Mouse (Mus musculus) kidney, adult 2 months (tissue): ENCODE results near the gene Phf20. TPM values are rescaled to one million over a fixed set of nuclear protein-coding genes. Genes with fewer than 3 reads are reported as not detected.

Source experiments
- DNase-seq: peaks from one replicate; pipeline ENCODE4 v3.0.0; 2021
- H3K27ac ChIP-seq: fragments of 200-500 bp; 2 replicates; pipeline ENCODE4 v1.5.1; 2012; ENCODE audit warnings: low read depth, low read length, control low read depth, inconsistent platforms; ENCODE audit not compliant: insufficient read depth
- H3K27me3 ChIP-seq: fragments of 200-500 bp; replicated peaks from 2 replicates; pipeline ENCODE4 v1.6.1; 2012; ENCODE audit warnings: mild to moderate bottlenecking, moderate library complexity, low read length, inconsistent platforms; ENCODE audit not compliant: control insufficient read depth, insufficient read depth
- H3K36me3 ChIP-seq: fragments of 200-500 bp; 2 replicates; pipeline ENCODE4 v1.6.1; 2012; ENCODE audit warnings: mild to moderate bottlenecking, moderate library complexity, low read length, inconsistent platforms; ENCODE audit not compliant: control insufficient read depth, insufficient read depth
- H3K4me1 ChIP-seq: fragments of 200-500 bp; 2 replicates; pipeline ENCODE4 v1.6.1; 2011; ENCODE audit warnings: low read length; ENCODE audit not compliant: control insufficient read depth, insufficient read depth
- H3K4me3 ChIP-seq: fragments of 200-500 bp; 2 replicates; pipeline ENCODE4 v1.5.1; 2011; ENCODE audit warnings: mild to moderate bottlenecking, low read depth, low read length, control low read depth; ENCODE audit not compliant: insufficient read depth
- CTCF ChIP-seq: fragments of 200-500 bp; conservative IDR thresholded peaks from 2 replicates; pipeline ENCODE4 v1.5.1; 2011; ENCODE audit warnings: low read depth, mild to moderate bottlenecking, control low read depth, low read length, moderate library complexity, mixed read lengths; ENCODE audit not compliant: insufficient read depth, insufficient read length
- POLR2A ChIP-seq: fragments of 200-500 bp; IDR thresholded peaks from one replicate; pipeline ENCODE4 v1.6.1; 2011; ENCODE audit warnings: low read depth, low read length, control low read depth
- WGBS: fragments of 180-500 bp; shearing (Covaris S2); methylation state at CpG from one replicate; pipeline ENCODE4 v1.1.7; 2018; 5-methylcytosine and 5-hydroxymethylcytosine counted together
- polyA plus RNA-seq: library from polyadenylated mRNA; depleted of rRNA; stranded (reverse); fragments of >200 nt; gene quantifications from 2 replicates; pipeline ENCODE4 v1.2.3, GENCODE M21; 2012

Gene Phf20
- polyA plus RNA-seq, 1 experiment: 14.6 TPM

GRCm38 (mm10) chr2:156289552-156290160 is 93.4 kb downstream of the Phf20 start:
- peak; percentile 56 for DNase-seq
- Histone ChIP-seq H3K36me3 (no peaks in the 10 kb centered on the region; the same call in 1 of the 2 replicates), H3K27me3 (no peaks in the 10 kb centered on the region), H3K4me3 (no peak overlapping the region), H3K4me1 (peaks cover 16% of the 10 kb centered on the region), H3K27ac (peak overlapping the region; percentile 68)
- TF ChIP-seq CTCF: no peak
- TF ChIP-seq POLR2A: no peak
- WGBS: 44% methylated on average over 2 of the region's 2 CpGs

DNA sequence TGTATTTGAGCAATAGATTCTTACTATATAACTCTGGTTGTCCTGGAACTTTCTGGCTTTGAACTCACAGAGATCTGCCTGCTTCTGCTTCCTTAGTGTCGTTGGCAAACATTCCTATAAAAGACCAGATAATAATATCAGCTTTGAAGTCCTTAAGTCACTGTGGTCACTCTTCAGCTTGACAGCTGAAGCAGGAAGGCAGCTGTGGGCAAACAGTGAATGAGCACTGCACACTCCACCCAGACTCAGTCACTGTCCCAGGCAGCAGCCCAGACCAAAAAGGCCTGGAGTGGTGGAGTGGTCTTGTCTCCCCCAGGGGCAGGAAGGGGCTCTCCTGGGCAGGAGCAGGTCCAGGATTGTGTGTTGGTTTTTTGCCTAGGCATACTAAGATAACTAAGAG is 95.7 kb downstream of the Phf20 start:
- TF ChIP-seq CTCF (no peak), POLR2A (no peak)
- H3K4me3 ChIP-seq: no peak overlapping the region
- no peak for DNase-seq
- H3K27ac ChIP-seq: no peak overlapping the region
- no peaks in the 10 kb centered on the region for H3K27me3 ChIP-seq
- H3K4me1 ChIP-seq: peaks cover 33% of the 10 kb centered on the region
- no peaks in the 10 kb centered on the region; the same call in 1 of the 2 replicates for H3K36me3 ChIP-seq
- WGBS: 93% methylated on average over 1 of the region's 1 CpGs

- no peak for TF ChIP-seq POLR2A
- TF ChIP-seq CTCF: no peak
- Histone ChIP-seq H3K4me1 (peaks cover 26% of the 10 kb centered on the region), H3K36me3 (no peaks in the 10 kb centered on the region; the same call in 1 of the 2 replicates), H3K27me3 (no peaks in the 10 kb centered on the region), H3K27ac (peak overlapping the region; percentile 94), H3K4me3 (no peak overlapping the region)
- WGBS: 46% methylated on average over 2 of the region's 2 CpGs
- peak; percentile 91 for DNase-seq
These were observed 99.4 kb downstream of the Phf20 start for GRCm38 (mm10) chr2:156295601-156296063.

- peaks cover 26% of the 10 kb centered on the region for H3K4me1 ChIP-seq
- H3K27me3 ChIP-seq: no peaks in the 10 kb centered on the region
- TF ChIP-seq CTCF (no peak), POLR2A (no peak)
- H3K36me3 ChIP-seq: no peaks in the 10 kb centered on the region; the same call in 1 of the 2 replicates
- DNase-seq: no peak
- H3K4me3 ChIP-seq: no peak overlapping the region
- 50% methylated on average over 3 of the region's 3 CpGs for WGBS
- H3K27ac ChIP-seq: peak overlapping the region; percentile 79
These were observed 99.9 kb downstream of the Phf20 start for GRCm38 (mm10) chr2:156296190-156296589.

GRCm38 (mm10) chr2:156297653-156298052 is 101.4 kb downstream of the Phf20 start:
- TF ChIP-seq POLR2A (no peak), CTCF (no peak)
- Histone ChIP-seq H3K4me1 (peaks cover 26% of the 10 kb centered on the region), H3K27ac (no peak overlapping the region)

GRCm38 (mm10) chr2:156298458-156298857 is 102.2 kb downstream of the Phf20 start:
- H3K36me3 ChIP-seq: no peaks in the 10 kb centered on the region; the same call in 1 of the 2 replicates
- 78% methylated on average over 7 of the region's 7 CpGs for WGBS

More at GRCm38 (mm10) chr2:156297653-156298052, 101.4 kb downstream of the Phf20 start:
- no peak overlapping the region for H3K4me3 ChIP-seq
- no peaks in the 10 kb centered on the region; the same call in 1 of the 2 replicates for H3K36me3 ChIP-seq
- peak; percentile 53 for DNase-seq
- no peaks in the 10 kb centered on the region for H3K27me3 ChIP-seq
- 55% methylated on average over 3 of the region's 3 CpGs for WGBS

DNA sequence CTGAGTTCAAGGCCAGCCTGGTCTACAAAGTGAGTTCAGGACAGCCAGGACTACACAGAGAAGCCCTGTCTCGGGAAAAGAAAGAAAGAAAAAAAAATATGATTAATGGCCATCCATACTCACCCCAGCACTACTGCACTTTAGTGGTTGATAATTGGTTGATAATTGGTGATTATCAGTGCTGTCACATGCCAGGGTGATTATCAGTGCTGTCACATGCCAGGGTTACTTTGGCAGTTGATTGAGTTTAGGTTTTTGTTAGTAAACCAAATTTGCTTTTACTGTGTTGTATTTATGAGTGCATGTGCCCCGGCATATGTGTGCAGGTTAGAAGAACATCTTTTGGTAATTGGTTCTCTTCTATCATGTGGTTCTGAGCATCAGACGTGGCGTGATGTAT is 105.8 kb downstream of the Phf20 start:
- TF ChIP-seq POLR2A (no peak), CTCF (no peak)
- peaks cover 2% of the 10 kb centered on the region; the same call in 1 of the 2 replicates for H3K36me3 ChIP-seq
- no peak overlapping the region for H3K4me3 ChIP-seq
- no peak for DNase-seq
- no peak overlapping the region for H3K27ac ChIP-seq
- 85% methylated on average over 4 of the region's 4 CpGs for WGBS
- H3K27me3 ChIP-seq: no peaks in the 10 kb centered on the region
- peaks cover 2% of the 10 kb centered on the region; the same call in 1 of the 2 replicates for H3K4me1 ChIP-seq

More at GRCm38 (mm10) chr2:156298458-156298857, 102.2 kb downstream of the Phf20 start:
- no peak overlapping the region for H3K4me3 ChIP-seq
- H3K27ac ChIP-seq: no peak overlapping the region
- peaks cover 26% of the 10 kb centered on the region for H3K4me1 ChIP-seq
- TF ChIP-seq POLR2A: no peak
- DNase-seq: no peak
- no peaks in the 10 kb centered on the region for H3K27me3 ChIP-seq
